Mouse (Mus musculus): Measurements from ENCODE around the gene 1700067K01Rik.

Gene 1700067K01Rik

GRCm38 (mm10) chr8:84011705-84012498 lies 10.6 kb downstream of the 1700067K01Rik start, which contains the start of gene 2210011C24Rik:
Gene 2210011C24Rik, minus strand, starts transcription at chr8:84012171.
- no peak for DNase-seq (ENCODE audit: low spot score)

GRCm38 (mm10) chr8:84012499-84013165 lies 11.3 kb downstream of the 1700067K01Rik start:
- no peak for DNase-seq (ENCODE audit: low spot score)

GRCm38 (mm10) chr8:84015833-84016232 lies 14.5 kb downstream of the 1700067K01Rik start:
- DNase-seq (ENCODE audit: low spot score), result no peak

GRCm38 (mm10) chr8:84019738-84020137 lies 18.4 kb downstream of the 1700067K01Rik start:
- DNase-seq (ENCODE audit: low spot score), result no peak

GRCm38 (mm10) chr8:84021096-84021495 lies 19.8 kb downstream of the 1700067K01Rik start, which contains the start of gene Palm3:
Gene Palm3, plus strand, starts transcription at chr8:84021471.
- DNase-seq (ENCODE audit: low spot score), result no peak

GRCm38 (mm10) chr8:84021569-84021968 lies 20.3 kb downstream of the 1700067K01Rik start:
- no peak for DNase-seq (ENCODE audit: low spot score)

- peak; percentile 71 for DNase-seq (ENCODE audit: low spot score)
These were observed 21.8 kb downstream of the 1700067K01Rik start for GRCm38 (mm10) chr8:84023085-84023484.

- DNase-seq (ENCODE audit: low spot score), result no peak
These were observed 22.3 kb downstream of the 1700067K01Rik start for GRCm38 (mm10) chr8:84023631-84024030.

- peak; percentile 86 for DNase-seq (ENCODE audit: low spot score)
These were observed 22.9 kb downstream of the 1700067K01Rik start for GRCm38 (mm10) chr8:84024171-84024570.

GRCm38 (mm10) chr8:84025863-84026262 lies 24.6 kb downstream of the 1700067K01Rik start:
- peak; percentile 83 for DNase-seq (ENCODE audit: low spot score)

- no peak for DNase-seq (ENCODE audit: low spot score)
These were observed 26.1 kb downstream of the 1700067K01Rik start for GRCm38 (mm10) chr8:84027449-84027848.

GRCm38 (mm10) chr8:84029272-84029671 lies 28.0 kb downstream of the 1700067K01Rik start:
- DNase-seq (ENCODE audit: low spot score), result no peak

GRCm38 (mm10) chr8:84032777-84033176 lies 31.5 kb downstream of the 1700067K01Rik start:
- DNase-seq (ENCODE audit: low spot score), result no peak

- DNase-seq (ENCODE audit: low spot score), result peak; percentile 71
These were observed 36.7 kb downstream of the 1700067K01Rik start for GRCm38 (mm10) chr8:84038015-84038414.

GRCm38 (mm10) chr8:84039050-84039449 lies 37.7 kb downstream of the 1700067K01Rik start:
- peak; percentile 84 for DNase-seq (ENCODE audit: low spot score)

- DNase-seq (ENCODE audit: low spot score), result peak; percentile 84
These were observed 41.0 kb downstream of the 1700067K01Rik start, which contains the start of gene Il27ra for GRCm38 (mm10) chr8:84042066-84042947. Gene Il27ra, minus strand, starts transcription at chr8:84042589.

GRCm38 (mm10) chr8:84042948-84043342 lies 41.6 kb downstream of the 1700067K01Rik start:
- no peak for DNase-seq (ENCODE audit: low spot score)

GRCm38 (mm10) chr8:84044103-84044502 lies 42.8 kb downstream of the 1700067K01Rik start:
- no peak for DNase-seq (ENCODE audit: low spot score)

- DNase-seq (ENCODE audit: low spot score), result no peak
These were observed 43.6 kb downstream of the 1700067K01Rik start, which contains the start of gene Rln3 for GRCm38 (mm10) chr8:84044900-84045299. Gene Rln3, minus strand, starts transcription at chr8:84045000.

- no peak for DNase-seq (ENCODE audit: low spot score)
These were observed 45.2 kb downstream of the 1700067K01Rik start for GRCm38 (mm10) chr8:84046505-84046904.

GRCm38 (mm10) chr8:84048171-84048570 lies 46.9 kb downstream of the 1700067K01Rik start:
- no peak for DNase-seq (ENCODE audit: low spot score)

- no peak for DNase-seq (ENCODE audit: low spot score)
These were observed 51.4 kb downstream of the 1700067K01Rik start for GRCm38 (mm10) chr8:84052746-84053145.
